Mouse (Mus musculus) ES-E14 (cell line): ENCODE data around the gene Creld2. TPM values are rescaled to one million over a fixed set of nuclear protein-coding genes. Genes with fewer than 3 reads are reported as not detected.
"Not testable (repeated sequence)": the region's sequence is repeated elsewhere in the genome, so short reads cannot be mapped to it uniquely, and the experiment has no call there.

Experiments used
- DNase-seq: peaks from one replicate; pipeline ENCODE4 v3.0.0-alpha.2; 2013; ENCODE audit warnings: low read depth, low spot score
- H3K27ac ChIP-seq: 2 replicates; pipeline ENCODE4 v1.5.1; 2012; ENCODE audit warnings: low read depth, mild to moderate bottlenecking, low read length, moderate library complexity, mixed read lengths; ENCODE audit not compliant: poor library complexity, insufficient read depth, severe bottlenecking
- H3K36me3 ChIP-seq: 2 replicates; pipeline ENCODE4 v1.6.1; 2012; ENCODE audit warnings: mild to moderate bottlenecking, low read length, moderate library complexity, mixed read lengths; ENCODE audit not compliant: control insufficient read depth, poor library complexity, insufficient read depth, severe bottlenecking
- H3K4me1 ChIP-seq, 2 experiments: fragments of 150-350 bp in 1 of 2; sonication (generic) in 1 of 2; 2 replicates each; pipeline ENCODE4 v1.6.1; 2012; ENCODE audit warnings: low read length in 2 of 2, mild to moderate bottlenecking in 1 of 2, mixed read lengths in 1 of 2; ENCODE audit not compliant: control insufficient read depth in 2 of 2, insufficient read depth in 2 of 2, poor library complexity in 1 of 2
- H3K4me3 ChIP-seq, 2 experiments: fragments of 150-350 bp in 1 of 2; sonication (generic) in 1 of 2; 2 replicates each; pipeline ENCODE4 v1.5.1; 2012; ENCODE audit warnings: low read length in 2 of 2, low read depth in 1 of 2, mild to moderate bottlenecking in 1 of 2, mixed read lengths in 1 of 2; ENCODE audit not compliant: insufficient read depth in 1 of 2, poor library complexity in 1 of 2, severe bottlenecking in 1 of 2
- H3K9ac ChIP-seq: 2 replicates; pipeline ENCODE4 v1.6.1; 2012; ENCODE audit warnings: low read depth, mild to moderate bottlenecking, low read length, mixed read lengths; ENCODE audit not compliant: poor library complexity, insufficient read depth, severe bottlenecking
- H3K9me3 ChIP-seq: fragments of 150-350 bp; sonication (generic); 2 replicates; pipeline ENCODE4 v1.6.1; 2012; ENCODE audit warnings: low read depth, mild to moderate bottlenecking, low read length; ENCODE audit not compliant: control insufficient read depth, insufficient read depth
- CHD2 ChIP-seq: IDR thresholded peaks from 2 replicates; pipeline ENCODE4 v1.6.1; 2014; ENCODE audit warnings: mild to moderate bottlenecking, low read depth, low read length, inconsistent platforms
- HCFC1 ChIP-seq: IDR thresholded peaks from 2 replicates; pipeline ENCODE4 v1.6.1; 2012; ENCODE audit warnings: low read length, inconsistent platforms, borderline replicate concordance; ENCODE audit not compliant: insufficient read depth
- MAFK ChIP-seq: IDR thresholded peaks from 2 replicates; pipeline ENCODE4 v1.6.1; 2014; ENCODE audit warnings: mild to moderate bottlenecking, low read depth, low read length, inconsistent platforms; ENCODE audit not compliant: insufficient read depth
- ZC3H11A ChIP-seq: IDR thresholded peaks from 2 replicates; pipeline ENCODE4 v1.6.1; 2012; ENCODE audit warnings: low read depth, mild to moderate bottlenecking, inconsistent platforms, low read length, borderline replicate concordance
- ZNF384 ChIP-seq: IDR thresholded peaks from 2 replicates; pipeline ENCODE4 v1.6.1; 2012; ENCODE audit warnings: low read depth, low read length, inconsistent platforms
- in situ Hi-C, 2 experiments: fragments of 600-800 bp; cut with MboI; formaldehyde crosslinking; loops; one replicate each; pipeline ENCODE4 v1.15.1; 2025; ENCODE audit warnings: low sequenced_read_pairs in 2 of 2, inconsistent platforms in 1 of 2; ENCODE audit not compliant: unreplicated experiment in 2 of 2
- total RNA-seq: library from RNA; depleted of rRNA; stranded (reverse); fragments of 300-350 nt; gene quantifications from 2 replicates; pipeline ENCODE4 v1.2.3, GENCODE M21; 2012

Creld2 gene
- total RNA-seq, 1 experiment: 328 TPM

- no peak for TF ChIP-seq HCFC1
- no peak for TF ChIP-seq ZNF384
Observed at GRCm38 (mm10) chr15:88810369-88810768, 9.1 kb upstream of the Creld2 start.

GRCm38 (mm10) chr15:88813262-88813661 is 6.2 kb upstream of the Creld2 start:
- in situ Hi-C loops: no loop called here
- Histone ChIP-seq H3K36me3 (peaks cover 6% of the 10 kb centered on the region; the same call in 1 of the 2 replicates), H3K4me3 (no peak overlapping the region), H3K9me3 (no peaks in the 10 kb centered on the region), H3K27ac (no peak overlapping the region), H3K4me1 (no peaks in the 10 kb centered on the region; a peak in 3 of 4 replicates), H3K9ac (no peak overlapping the region)
- no peak for TF ChIP-seq MAFK
- TF ChIP-seq CHD2: no peak
- TF ChIP-seq HCFC1: no peak
- TF ChIP-seq ZNF384: no peak
- no peak for TF ChIP-seq ZC3H11A
- no peak for DNase-seq

More at GRCm38 (mm10) chr15:88810369-88810768, 9.1 kb upstream of the Creld2 start:
- in situ Hi-C loops: no loop called here
- Histone ChIP-seq H3K9ac (no peak overlapping the region), H3K36me3 (peaks cover 7% of the 10 kb centered on the region; the same call in 1 of the 2 replicates), H3K4me3 (no peak overlapping the region), H3K9me3 (no peaks in the 10 kb centered on the region), H3K27ac (no peak overlapping the region), H3K4me1 (peaks cover 0 to 4% of the 10 kb centered on the region in 2 experiments; a peak in 3 of 4 replicates)
- DNase-seq: no peak

- H3K9ac ChIP-seq, H3K4me1 ChIP-seq, H3K36me3 ChIP-seq, H3K27ac ChIP-seq, DNase-seq, in situ Hi-C loops, H3K9me3 ChIP-seq, H3K4me3 ChIP-seq: not testable (repeated sequence)
Observed at GRCm38 (mm10) chr15:88813873-88814272, 5.6 kb upstream of the Creld2 start.

- Histone ChIP-seq H3K9ac (no peak overlapping the region), H3K4me1 (no peaks in the 10 kb centered on the region; a peak in 1 of 4 replicates), H3K4me3 (no peak overlapping the region), H3K36me3 (peaks cover 6% of the 10 kb centered on the region; the same call in 1 of the 2 replicates), H3K9me3 (no peaks in the 10 kb centered on the region), H3K27ac (no peak overlapping the region)
- TF ChIP-seq CHD2: no peak
- TF ChIP-seq HCFC1: no peak
- TF ChIP-seq MAFK: no peak
- TF ChIP-seq ZNF384: no peak
- peak; percentile 45; the same call in 1 of the 2 replicates for TF ChIP-seq ZC3H11A
- DNase-seq: no peak
- in situ Hi-C loops: no loop called here
Observed at GRCm38 (mm10) chr15:88814411-88815047, 4.9 kb upstream of the Creld2 start.

- Histone ChIP-seq H3K9me3 (no peaks in the 10 kb centered on the region), H3K27ac (no peak overlapping the region), H3K9ac (no peak overlapping the region), H3K36me3 (peaks cover 6% of the 10 kb centered on the region; the same call in 1 of the 2 replicates), H3K4me1 (no peaks in the 10 kb centered on the region; a peak in 1 of 4 replicates), H3K4me3 (no peak overlapping the region)
- DNase-seq: no peak
- in situ Hi-C loops: no loop called here
- TF ChIP-seq MAFK (no peak), ZNF384 (no peak), HCFC1 (no peak), CHD2 (no peak), ZC3H11A (no peak)
Observed at GRCm38 (mm10) chr15:88815196-88815700, 4.2 kb upstream of the Creld2 start.
